ENCODE assay signal across 1 mouse cellular context in the genomic region with DNA sequence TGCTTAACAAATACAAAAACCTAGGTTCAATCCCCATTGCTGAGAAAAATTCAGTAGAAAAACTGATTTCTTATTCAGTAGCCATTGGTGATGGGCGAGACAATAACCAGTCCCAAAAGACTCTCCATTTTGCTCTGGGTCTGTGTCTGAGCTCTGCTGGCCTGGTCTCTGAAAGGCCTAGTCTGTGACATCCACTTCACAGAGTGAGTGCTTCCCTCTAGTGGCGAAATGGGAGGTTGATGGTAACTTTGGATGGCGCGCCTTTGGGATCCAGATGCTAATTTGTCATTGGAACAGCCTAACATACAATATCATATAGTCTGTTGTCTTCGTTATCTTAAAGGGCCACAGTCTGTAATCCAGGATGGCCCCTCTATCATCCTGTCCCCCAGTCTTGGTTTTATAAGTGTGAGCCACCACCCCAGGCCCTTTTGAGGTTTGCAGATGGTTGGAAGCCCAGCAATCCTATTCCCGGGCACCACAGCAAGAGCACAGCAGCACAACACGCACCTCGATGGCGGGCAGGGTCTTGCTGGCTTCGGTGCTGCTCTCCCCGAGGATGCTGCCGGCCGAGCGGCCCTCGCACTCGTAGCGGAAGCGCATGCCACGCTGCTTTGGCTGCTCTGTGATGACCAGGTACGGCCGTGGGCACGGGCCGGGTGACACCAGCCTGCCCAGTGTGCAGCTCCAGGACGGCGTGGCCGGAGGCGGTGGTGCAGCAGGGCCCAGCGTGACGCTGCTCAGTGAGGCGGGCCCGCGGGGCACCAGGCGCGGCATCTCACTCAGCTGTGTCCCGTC.
TF ChIP-seq lines count a peak whose summit lies in the region.

No protein-coding gene starts in this region.

TF ChIP-seq in myocyte, 11 proteins besides CTCF, POLR2A, EP300 and RAD21:
- TF ChIP-seq MAX (IDR thresholded peaks at IDR 0.05; ENCODE audit: low read depth) (no peak), POLR2AphosphoS2 (IDR thresholded peaks at IDR 0.05; ENCODE audit: insufficient read length, low read depth) (peak; percentile 67)
